Mouse (Mus musculus) bone marrow macrophage, adult 2 months (primary cell): Measurements from ENCODE around the gene Cd300c.

Experiments
- CTCF ChIP-seq: IDR thresholded peaks from 2 replicates; pipeline ENCODE4 v1.5.1; 2012; ENCODE audit warnings: low read depth, mild to moderate bottlenecking, low read length, moderate library complexity
- POLR2A ChIP-seq: IDR thresholded peaks from 2 replicates; pipeline ENCODE4 v1.6.1; 2012; ENCODE audit warnings: mild to moderate bottlenecking, low read depth, low read length, borderline replicate concordance

DNA sequence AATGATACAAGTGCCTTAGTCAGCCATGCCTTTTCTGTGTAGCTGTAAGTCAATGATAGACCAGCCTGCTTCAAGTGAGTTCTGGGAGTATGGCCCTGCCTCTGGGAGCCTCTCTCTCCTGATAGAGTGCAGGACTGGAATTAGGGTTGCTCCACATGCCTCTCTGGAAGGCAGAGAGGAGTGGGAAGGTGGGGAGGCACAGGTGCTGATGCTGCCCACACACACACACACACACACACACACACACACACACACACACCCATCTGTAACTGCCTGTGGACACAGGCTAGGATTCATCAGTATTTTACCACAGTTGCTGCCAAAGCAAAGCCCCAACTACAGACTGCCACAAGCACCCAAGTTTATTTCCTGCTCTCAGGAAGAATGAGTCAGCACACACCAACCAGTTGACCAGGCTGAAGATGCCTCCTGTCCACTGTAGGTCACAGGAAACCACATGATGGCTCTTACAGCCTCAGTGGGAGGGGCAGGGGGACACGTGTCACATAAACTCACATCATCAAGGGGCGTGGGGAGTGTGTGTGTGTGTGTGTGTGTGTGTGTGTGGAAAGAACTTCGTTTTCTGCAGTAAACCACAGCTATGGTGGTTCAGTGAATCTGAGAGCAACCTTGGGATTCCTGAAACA, 3.7 kb downstream of the Cd300c start:
- TF ChIP-seq POLR2A (no peak), CTCF (no peak)
